Mouse (Mus musculus) left cerebral cortex, adult 11 months (tissue): ENCODE measurements around the gene Itprip.

ENCODE experiments used
- DNase-seq: peaks from one replicate; pipeline ENCODE4 v3.0.0; 2022; ENCODE audit warnings: low spot score

The Itprip gene

GRCm38 (mm10) chr19:47885191-47885743 lies 33.8 kb downstream of the Itprip start:
- DNase-seq, result no peak

DNA sequence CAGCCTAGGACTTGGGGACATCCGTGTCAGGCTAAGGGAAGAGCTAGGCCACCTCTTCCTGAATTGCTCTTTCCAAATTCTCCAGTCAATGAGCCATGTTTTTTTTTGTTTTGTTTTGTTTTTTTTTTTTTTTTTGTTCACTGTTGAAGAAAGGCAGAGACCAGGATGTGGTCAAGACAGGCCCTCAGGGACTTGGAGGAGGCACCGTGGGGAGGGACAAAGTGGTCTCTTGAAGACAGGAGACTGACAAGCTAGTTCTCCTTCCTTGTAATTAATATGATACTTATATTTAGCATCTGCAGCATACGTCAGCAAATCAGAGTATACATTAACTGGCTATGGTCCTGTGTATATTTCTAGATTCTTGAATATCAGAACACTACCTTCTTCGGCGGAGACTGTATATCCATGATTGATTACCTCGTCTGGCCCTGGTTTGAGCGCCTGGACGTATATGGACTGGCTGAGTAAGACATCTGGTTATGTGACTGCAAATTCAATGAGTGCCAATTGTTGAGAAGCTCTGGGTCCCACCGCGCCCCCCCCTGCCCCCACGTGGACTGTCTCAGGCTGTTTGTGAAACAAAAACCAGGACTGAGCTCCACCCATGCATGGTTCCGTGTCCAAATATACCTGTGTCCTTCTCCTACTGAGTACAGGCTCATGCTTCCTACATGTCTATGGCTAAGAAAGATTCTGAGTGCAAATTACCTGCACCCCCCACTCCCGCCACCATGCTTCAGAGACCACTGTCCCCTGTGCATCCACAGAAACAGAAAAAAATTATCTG lies 34.6 kb downstream of the Itprip start:
- DNase-seq, result no peak

GRCm38 (mm10) chr19:47882882-47883254 lies 36.2 kb downstream of the Itprip start:
- DNase-seq, result no peak

DNA sequence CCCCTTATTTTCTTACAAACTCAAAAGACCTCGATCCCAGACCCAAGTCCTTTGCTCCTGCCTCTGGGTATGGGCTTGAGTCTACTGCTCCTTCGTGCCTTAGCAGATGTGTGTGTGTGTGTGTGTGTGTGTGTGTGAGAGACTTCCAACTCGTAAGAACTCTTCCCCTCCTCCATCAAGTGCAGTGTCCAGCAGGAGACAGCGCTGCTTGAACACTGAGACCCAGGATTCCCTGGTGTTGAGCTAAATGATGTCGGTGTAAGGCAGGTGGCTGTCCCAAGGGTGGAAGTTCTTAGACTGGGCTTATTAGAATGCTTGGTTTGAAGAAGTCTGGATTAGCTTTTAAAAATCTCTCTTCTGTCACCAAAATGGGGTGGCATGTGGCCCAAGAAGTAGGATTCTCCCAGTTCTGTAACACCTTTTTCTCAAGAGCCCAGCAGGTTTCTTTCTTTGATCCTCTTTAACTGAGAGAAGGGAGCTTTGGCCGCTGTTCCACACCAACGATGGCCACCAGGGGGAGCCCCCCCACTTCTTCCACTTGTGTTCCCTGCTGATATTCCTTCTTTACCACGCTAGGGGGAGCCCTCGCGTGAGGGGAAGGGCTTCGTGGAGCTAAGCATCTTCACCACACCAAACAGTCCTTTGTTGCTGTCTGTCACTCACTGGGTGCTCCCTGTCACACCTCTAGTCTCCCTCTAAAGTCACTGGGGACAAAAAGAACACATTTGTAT lies 36.8 kb downstream of the Itprip start:
- DNase-seq, result peak; percentile 40

DNA sequence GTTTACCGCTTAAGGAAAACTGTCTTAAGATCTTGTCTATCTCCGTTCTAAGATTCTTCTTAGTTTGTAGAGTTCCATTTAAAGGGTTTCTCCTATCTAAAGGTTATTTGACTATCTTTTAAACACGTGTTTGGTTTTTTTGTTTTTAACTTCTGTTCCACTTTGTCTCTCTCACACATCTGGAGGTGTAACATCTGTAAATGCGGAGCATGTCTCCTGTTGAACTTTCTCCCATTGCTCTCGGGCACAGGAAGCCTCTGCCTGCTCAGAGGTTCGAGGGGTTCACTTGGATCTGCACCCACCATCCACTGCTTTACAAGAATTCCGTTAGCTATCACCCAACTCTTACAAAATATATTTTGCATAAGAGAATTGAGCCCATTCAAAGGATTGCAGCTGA lies 37.6 kb downstream of the Itprip start:
- no peak for DNase-seq

DNA sequence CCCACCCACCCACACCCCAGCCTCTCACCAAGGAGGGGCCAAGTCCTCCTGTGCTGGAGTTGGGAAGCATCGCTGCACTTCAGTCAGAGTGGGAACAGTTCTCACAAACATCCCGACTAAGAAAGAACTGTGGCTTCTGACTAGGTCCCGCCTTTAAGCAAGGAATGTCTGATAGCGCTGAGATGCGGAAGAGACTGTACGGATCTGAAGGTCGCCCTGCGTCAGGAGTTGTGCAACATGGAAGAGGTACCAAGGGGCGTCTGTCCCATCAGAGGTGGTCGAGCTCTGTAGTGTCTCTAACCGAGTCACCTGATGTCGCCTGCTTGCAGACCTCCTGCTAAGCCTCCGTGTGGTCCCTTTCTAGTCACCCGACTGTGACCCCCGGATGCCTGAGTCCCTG lies 42.8 kb downstream of the Itprip start:
- DNase-seq, result no peak

GRCm38 (mm10) chr19:47871515-47871914 lies 47.6 kb downstream of the Itprip start:
- DNase-seq, result no peak

GRCm38 (mm10) chr19:47870102-47870666 lies 48.9 kb downstream of the Itprip start:
- no peak for DNase-seq

GRCm38 (mm10) chr19:47869516-47869915 lies 49.6 kb downstream of the Itprip start:
- DNase-seq, result no peak

- no peak for DNase-seq
Observed at GRCm38 (mm10) chr19:47868951-47869350, 50.1 kb downstream of the Itprip start.

DNA sequence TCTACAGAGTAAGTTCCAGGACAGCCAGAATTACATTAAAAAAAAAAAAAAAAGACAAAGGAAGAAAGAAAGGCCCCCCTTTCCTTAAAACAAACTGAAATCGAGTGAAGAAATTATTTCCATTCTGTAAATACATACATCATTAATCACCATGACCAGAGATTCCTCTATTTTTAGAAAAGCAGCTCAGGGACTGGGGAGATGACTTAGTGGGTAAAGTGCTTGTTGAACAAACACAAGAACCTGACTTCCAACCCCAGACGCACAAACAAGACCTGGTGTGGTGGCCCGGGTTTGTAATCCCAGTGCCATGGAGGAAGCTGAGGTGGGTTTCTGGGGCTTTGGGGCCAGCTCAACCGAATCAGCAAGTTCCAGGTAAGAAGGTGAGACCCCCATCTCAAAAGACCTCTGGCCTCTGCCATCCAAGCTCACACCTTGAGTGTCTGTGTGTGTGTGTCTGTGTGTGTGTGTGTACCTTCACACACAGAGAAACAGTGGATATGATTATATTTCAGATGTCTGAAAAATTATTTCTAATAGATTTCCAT lies 51.4 kb downstream of the Itprip start:
- no peak for DNase-seq

DNA sequence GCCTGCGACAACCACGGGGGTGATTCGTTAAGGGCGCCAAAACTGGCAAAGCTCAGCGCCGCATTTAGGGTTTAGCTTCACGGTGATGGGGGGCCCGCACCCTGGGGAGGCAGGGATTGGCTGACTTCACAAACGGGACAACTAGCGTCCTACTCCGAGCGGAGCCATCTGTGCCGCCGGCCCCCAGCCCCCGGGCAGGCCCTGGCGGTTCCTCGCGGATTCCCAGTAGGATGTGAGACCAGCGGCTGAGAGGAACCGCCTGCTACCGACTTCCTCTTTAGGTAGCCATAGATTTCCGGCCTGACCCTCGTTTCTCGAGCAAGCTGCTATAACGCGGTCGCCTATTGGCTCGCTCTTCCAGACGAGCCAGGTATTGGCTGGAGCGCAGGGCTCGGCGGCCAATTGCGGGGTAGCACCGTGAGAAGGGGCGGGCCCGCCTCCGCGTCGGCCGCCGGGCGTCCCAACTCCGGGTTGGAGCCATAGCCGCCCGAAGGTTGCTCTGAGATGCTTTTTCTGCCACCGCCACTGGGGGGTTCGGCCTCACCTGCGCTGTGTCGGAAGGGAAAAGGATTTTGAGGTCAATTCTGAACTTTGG lies 53.6 kb downstream of the Itprip start, which contains the start of gene Gsto2:
Gsto2 (plus strand) TSS at position 182 of the 595 bp plus-strand sequence.
- peak; percentile 91 for DNase-seq

DNA sequence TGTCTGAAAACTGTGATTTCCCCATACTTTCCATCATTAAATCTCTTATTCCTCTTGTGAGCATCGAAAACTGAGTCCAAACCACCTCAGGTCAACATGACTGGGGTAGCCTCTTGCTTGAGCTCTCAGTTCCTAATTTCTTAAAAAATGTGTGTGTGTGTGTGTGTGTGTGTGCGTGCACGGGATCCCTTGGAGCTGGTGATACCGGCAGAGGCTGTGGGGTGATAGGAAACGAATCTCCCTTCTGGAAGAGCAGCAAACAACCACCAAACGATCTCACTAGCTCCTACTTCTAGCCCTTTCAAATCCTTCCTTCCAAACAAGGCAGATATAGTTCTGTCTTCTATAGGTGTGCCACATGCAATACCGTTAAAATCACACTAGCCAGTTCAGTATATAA lies 54.4 kb downstream of the Itprip start:
- no peak for DNase-seq

GRCm38 (mm10) chr19:47864051-47864450 lies 55.0 kb downstream of the Itprip start:
- DNase-seq, result no peak

GRCm38 (mm10) chr19:47862581-47862980 lies 56.5 kb downstream of the Itprip start:
- no peak for DNase-seq

DNA sequence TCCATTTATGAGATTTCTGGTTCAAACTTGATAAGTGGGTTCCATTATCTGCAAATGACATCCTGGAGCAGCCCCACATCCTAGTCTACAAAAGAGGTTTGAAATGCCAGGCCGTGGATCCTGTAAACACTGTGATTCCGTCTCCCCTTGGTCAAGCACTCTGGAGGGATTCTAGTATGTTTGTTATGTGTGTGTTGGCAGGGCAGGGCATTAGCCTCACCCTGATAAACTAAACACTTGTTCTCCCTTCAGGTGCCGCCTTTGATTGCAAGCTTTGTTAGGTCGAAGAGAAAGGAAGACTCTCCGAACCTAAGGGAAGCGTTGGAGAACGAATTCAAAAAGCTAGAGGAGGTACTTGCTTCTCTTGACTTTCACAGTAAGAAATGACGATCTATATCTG lies 59.9 kb downstream of the Itprip start:
- DNase-seq, result no peak

GRCm38 (mm10) chr19:47857957-47858942 lies 60.8 kb downstream of the Itprip start:
- no peak for DNase-seq

DNA sequence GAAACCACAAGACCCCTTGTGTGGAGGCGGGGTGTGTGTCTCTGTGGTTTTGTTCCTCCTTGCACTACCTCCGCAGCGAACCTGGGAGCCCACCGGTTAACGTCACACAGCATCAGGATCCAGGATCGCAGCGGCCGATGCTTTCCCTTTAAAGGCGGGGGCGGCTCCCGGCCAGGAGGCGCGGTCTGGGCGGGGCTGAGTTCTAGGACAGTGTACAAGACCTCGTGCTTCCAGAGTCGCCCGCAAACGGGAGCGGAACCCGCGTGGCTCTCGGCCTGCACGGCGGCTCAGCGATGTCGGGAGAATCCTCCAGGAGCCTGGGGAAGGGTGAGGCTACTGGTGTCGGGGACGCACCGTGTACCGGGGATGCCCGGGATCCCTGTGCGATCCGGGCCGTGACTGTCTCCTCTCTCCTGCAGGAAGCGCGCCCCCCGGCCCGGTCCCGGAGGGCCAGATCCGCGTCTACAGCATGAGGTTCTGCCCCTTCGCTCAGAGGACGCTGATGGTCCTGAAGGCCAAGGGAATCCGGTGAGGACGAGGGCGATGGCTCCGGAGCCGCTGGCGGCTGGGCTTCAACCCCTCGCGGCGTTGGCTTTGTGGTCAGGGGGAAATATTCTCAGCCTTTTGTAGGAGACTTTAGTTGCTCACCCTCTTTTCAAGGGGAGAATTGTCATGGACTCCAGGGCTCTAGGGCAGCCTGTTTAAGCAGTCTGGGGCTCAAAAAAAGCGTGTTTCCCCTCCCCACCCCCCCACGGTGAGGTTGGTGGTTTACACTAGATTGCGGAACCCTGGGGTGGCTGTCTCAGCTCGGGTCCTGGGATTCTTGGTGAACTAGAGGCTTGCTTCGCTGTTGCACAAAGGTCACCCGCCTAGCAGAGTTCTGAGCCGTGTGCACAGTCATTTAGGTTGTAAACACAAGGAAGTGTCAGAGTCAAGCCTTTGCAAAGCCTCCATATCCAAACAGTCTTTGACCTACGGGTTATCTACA lies 64.0 kb downstream of the Itprip start, which contains the start of gene Gsto1:
Gsto1 (plus strand) TSS at position 175 of the 988 bp plus-strand sequence.
- DNase-seq, result peak; percentile 77
